Mouse (Mus musculus) left cerebral cortex, postnatal 36 days (tissue): Measurements from ENCODE around the gene Myh9. TPM values are rescaled to one million over a fixed set of nuclear protein-coding genes. Genes with fewer than 3 reads are reported as not detected.
"Not testable (repeated sequence)": the region's sequence is repeated elsewhere in the genome, so short reads cannot be mapped to it uniquely, and the experiment has no call there.

ENCODE experiments used
- DNase-seq, 2 experiments: peaks; one replicate each; pipeline ENCODE4 v3.0.0; 2021 to 2022; ENCODE audit warnings: low spot score in 2 of 2, mixed read lengths in 1 of 2
- intact Hi-C: fragments of 180-260 bp; cut with DNase I; formaldehyde crosslinking; loops from one replicate; pipeline ENCODE4 v1.15.1; 2025
- total RNA-seq, 2 experiments: library from RNA; stranded (reverse); gene quantifications; 2 replicates each; pipeline ENCODE4 v1.2.3; 2021

The Myh9 gene
- total RNA-seq, 2 experiments from 2014 or later, result 58.0 to 77.6 TPM

DNA sequence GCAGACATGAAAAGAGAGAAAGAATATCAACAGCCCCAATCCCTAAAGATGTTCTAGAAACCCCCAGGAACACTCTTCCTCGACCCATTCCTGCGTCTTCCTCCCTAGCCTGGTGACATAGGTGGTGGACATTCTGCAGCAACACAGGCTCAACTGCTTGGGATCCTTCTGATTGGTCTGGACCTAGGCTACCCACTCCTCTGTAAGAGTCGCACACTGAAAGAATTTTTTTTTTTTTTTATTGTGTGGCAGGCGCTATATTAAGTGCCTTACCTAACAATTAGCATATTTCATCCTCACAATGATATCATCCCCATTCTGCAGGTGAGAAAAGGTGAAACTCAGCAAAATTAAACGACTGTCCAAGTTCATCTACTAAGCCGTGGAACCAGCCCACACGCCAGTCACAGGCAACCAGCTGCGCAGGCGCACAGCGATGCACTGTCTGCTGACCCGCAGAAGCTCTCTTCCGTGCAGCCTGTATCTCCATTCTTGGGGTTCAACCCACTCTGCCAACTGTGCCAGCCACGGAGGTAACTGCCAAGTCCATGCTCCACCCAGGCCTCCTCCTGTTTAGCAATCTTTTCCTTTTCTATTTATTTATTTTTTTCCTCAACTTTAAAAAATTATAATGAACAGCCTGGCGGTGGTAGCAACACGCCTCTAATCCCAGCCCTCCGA, 3.1 kb upstream of the Myh9 start:
- DNase-seq, result no peak
- intact Hi-C loops, result loop anchor here (5.0 kb wide), 2 partner anchors 43 to 72 kb away; no protein-coding TSS in a partner anchor

DNA sequence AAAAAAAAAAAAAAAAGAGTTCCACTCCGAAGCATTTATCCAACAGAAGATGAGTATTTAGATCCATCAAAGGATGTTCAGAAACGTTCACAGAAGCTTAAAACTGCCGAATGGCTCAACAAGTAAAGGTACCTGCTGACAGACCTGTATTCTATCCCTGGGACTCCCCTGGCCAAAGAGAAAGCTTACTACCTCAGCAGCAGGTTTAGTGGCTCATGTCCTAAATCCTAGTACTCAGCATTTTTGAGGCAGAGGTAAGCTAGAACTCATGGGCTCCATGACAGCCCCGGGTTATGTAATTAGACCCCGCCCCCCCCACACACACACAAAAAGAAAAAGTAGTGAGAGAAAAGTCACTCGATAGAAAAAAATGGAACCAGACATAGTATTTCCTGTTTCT, 2.1 kb upstream of the Myh9 start:
- intact Hi-C loops, result loop anchor here (5.0 kb wide), 2 partner anchors 42 to 73 kb away; no protein-coding TSS in a partner anchor
- no peak for DNase-seq

GRCm38 (mm10) chr15:77843494-77844041, 1.6 kb upstream of the Myh9 start:
- not testable (repeated sequence) for DNase-seq
- intact Hi-C loops, result loop anchor here (5.0 kb wide), 2 partner anchors 41 to 74 kb away; no protein-coding TSS in a partner anchor

- intact Hi-C loops, result loop anchor here (5.0 kb wide), 2 partner anchors 41 to 74 kb away; no protein-coding TSS in a partner anchor
- DNase-seq, result no peak
These were observed 1.1 kb upstream of the Myh9 start for GRCm38 (mm10) chr15:77843046-77843445.

- intact Hi-C loops, result loop anchor here (2.0 to 5.0 kb wide), 3 partner anchors 39 to 76 kb away; no protein-coding TSS in a partner anchor
- peak; percentile 52 to 64 for DNase-seq
These were observed 471 bp downstream of the Myh9 start for GRCm38 (mm10) chr15:77841361-77842046.

DNA sequence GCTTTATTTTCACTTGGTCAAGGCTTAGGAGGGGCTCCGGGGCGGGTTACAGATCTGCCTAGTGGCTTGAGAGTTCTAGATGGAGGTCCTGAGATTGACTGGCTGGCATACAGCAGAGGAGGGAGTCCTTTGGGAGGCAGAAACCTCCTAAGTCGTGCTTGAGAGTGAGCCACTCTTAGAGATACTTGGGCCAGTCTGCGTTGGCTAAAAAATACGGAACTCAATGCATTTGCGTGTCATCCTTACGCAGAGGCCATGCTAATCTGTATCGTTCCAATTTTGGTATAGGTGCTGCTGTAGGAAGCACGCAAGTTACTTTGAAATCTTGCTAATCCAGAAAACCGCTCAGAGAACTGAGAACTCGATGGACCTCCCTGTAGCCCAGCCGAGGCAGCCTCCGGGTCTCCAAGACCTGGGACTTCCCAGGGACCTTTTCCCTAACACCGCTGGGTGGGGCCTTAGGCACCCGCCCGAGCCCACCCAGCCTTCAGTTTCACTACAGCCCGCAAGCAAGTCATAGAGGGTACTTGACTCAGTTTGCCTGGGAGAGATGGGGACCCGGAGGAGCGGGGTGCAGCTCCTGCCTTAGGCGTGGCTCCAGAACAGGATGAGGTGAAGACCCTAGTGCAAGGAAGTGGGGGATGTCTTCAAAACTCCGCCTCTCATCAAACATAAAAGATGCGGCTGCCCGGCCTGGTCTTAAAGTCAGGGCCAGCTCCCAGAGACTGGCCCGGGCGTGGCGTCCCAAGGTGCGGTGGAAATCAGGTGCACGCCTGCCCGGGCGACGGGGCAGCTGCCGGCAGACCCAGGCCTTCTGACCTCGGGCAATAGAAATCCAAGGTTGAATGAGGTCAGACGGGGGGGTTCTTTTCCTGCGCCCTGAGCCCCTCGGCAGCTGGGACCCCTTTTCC, 1.3 kb downstream of the Myh9 start:
- no peak for DNase-seq
- intact Hi-C loops, result loop anchor here (2.0 to 5.0 kb wide), 3 partner anchors 38 to 77 kb away; no protein-coding TSS in a partner anchor

GRCm38 (mm10) chr15:77839529-77840286, 2.3 kb downstream of the Myh9 start:
- no peak for DNase-seq
- intact Hi-C loops, result loop anchor here (2.0 to 5.0 kb wide), 3 partner anchors 37 to 78 kb away; no protein-coding TSS in a partner anchor

GRCm38 (mm10) chr15:77838530-77839387, 3.2 kb downstream of the Myh9 start:
- DNase-seq, result no peak
- intact Hi-C loops, result no loop called here

DNA sequence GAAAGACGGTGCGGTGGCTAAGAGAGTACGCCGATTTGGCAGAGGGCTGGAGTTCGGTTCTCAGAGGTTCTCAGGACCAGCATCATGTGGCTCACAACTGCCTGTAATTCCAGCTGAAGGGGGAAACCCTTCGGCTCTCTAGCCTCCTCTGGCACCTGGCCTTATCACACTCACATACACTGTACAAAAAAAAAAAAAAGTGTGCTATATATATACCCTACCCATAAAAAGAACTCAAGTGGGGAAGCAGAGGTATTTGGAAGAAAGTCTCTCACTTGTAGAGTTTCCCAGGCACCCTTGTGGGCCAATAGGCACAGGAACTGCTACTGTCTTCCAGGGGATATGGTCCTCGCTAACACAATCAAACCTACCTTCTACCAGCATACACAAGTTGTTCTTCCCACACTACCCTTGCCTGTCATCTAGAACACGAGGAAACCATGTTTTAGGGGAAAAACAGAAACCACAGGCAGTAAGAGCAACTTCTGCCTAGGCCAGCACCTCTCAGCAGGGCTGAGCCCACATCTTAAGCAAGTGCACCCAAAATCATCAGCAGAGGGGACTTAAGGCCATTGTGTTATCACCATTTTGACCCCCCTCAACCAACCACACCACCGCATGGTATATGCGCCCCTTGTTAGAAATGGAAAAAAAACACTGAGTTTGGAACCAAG, 4.4 kb downstream of the Myh9 start:
- no peak for DNase-seq
- intact Hi-C loops, result no loop called here

DNA sequence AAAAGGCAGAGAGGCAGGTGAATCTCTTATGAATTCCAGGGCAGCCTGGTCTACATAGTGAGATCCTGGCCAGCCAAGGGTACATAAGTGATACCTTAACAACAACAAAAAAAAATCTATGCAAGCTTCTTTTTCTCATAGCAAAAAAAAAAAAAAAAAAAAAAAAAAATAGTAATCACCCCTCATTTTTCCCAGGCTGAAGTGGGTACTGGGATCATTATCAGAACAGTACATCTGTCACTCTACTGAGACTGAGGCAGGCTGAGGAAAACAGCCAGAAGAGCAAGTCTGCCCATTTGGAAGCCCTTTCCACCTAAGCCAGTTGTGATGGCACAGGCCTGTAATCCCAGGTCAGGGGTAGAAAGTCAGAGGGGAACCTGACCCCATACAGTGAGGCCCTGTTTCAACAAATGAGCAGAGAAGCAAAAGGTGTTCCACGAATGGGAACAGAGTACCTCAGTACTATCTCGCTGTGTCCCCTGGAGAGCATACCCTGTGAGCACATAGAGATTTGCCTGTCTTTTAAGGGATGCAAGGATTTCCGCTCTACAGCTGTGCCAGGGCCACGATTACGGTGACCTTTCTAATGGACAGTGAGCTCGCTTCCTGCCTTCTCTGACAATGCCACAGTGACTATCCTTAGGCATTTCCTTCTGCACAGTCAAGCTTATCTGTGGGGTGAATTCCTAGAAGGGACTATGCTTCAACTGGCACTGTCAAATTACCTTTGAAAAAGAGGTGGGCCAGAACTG, 5.1 kb downstream of the Myh9 start:
- intact Hi-C loops, result no loop called here
- no peak for DNase-seq

GRCm38 (mm10) chr15:77835930-77836653, 5.9 kb downstream of the Myh9 start:
- no peak for DNase-seq
- intact Hi-C loops, result no loop called here

GRCm38 (mm10) chr15:77834336-77835268, 7.4 kb downstream of the Myh9 start:
- intact Hi-C loops, result no loop called here

GRCm38 (mm10) chr15:77833731-77834130, 8.2 kb downstream of the Myh9 start:
- no peak for DNase-seq

More at GRCm38 (mm10) chr15:77834336-77835268, 7.4 kb downstream of the Myh9 start:
- DNase-seq, result no peak

DNA sequence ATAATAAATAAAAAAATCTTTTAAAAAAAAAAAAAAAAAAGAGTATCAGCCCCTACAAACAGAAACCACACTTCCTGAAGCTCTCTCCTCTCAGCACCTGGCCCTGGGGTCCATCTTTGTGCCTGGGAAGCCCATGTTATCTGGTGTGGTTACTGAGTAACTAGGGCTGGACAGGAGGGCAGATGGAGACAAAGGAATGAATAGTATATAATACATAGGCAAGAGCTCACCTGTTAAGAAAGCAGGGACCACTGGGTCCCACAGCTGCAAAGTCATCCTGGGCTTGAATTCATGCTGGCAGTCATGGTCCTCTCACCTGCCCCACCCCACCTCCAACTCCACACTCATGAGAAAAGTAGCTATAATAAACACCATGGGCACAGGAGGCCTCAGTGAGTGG, 8.9 kb downstream of the Myh9 start:
- intact Hi-C loops, result no loop called here
- no peak for DNase-seq

More at GRCm38 (mm10) chr15:77833731-77834130, 8.2 kb downstream of the Myh9 start:
- intact Hi-C loops, result no loop called here

DNA sequence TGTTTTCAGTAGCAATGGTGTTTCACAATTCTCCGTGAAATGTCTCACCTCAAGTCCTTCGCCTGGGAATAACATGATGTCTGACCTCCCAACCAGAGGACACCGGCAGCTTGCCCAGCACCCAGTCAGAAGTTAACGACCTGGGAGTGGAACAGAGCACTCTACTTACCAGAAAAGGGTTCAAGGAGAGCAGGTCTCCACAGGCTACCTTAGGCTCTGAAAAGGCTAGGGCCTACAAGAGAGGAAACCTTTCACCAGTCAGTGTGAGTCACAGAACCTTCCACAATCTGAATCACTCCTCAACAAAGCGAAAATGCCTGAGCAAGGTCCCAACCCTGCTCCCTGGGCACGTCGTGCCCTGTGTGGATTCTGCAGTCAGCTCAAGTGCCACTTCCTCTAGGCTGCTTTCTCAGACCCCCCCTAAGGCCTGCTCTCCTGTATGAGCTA, 9.5 kb downstream of the Myh9 start:
- DNase-seq, result no peak
- intact Hi-C loops, result no loop called here
